Mouse (Mus musculus): Measurements from ENCODE around the gene Slc10a3. TPM values are rescaled to one million over a fixed set of nuclear protein-coding genes. Genes with fewer than 3 reads are reported as not detected.

The Slc10a3 gene
- total and polyA plus RNA-seq, 2 experiments, result 2.8 to 8.4 TPM

DNA sequence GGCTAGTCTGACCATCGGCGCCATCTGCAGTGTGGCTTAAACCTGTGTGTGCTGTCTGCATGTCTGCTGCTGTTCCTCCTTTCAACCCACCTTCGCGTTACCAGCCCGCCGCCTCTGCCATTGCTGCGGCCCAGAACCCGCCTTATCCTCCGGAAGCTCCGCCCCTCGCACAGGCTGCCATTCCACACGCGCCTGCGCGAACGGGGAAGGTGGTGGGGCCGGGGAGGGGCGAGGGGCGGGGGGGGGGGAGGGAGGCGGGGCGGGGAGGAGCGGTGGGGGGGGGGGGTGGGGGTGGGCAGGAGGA is 19.7 kb downstream of the Slc10a3 start, which contains the start of gene Lage3:
Gene Lage3, minus strand, starts transcription at position 152 of the 304 bp plus-strand sequence.
- no peaks in the 10 kb centered on the region for H3K79me2 ChIP-seq (ENCODE audit: control insufficient read depth, insufficient read depth, low read length)
- H3K4me1 ChIP-seq (ENCODE audit: control insufficient read depth, insufficient read depth, low read length), result peaks cover 4% of the 10 kb centered on the region; the same call in 1 of the 2 replicates
- peak; percentile 50 for DNase-seq (ENCODE audit: extremely low read depth, low read depth, low spot score)
- H3K4me3 ChIP-seq (ENCODE audit: insufficient read depth, low read depth, low read length), result peak within 1 kb of the TSS; percentile 56
- peak within 1 kb of the TSS; percentile 37 for H3K9ac ChIP-seq (ENCODE audit: low read depth, low read length)
- TF ChIP-seq POLR2A (IDR thresholded peaks at IDR 0.05; ENCODE audit: extremely low read depth, insufficient read depth, low read length) (peak; percentile 67), CTCF (IDR thresholded peaks at IDR 0.05; ENCODE audit: low read depth, low read length) (no peak)
- H3K27ac ChIP-seq (replicated peaks; ENCODE audit: insufficient read depth, low read depth, low read length), result 0 out of 2 replicates have a peak within 1 kb of the TSS, but pooled peaks have one; percentile 2
- no peaks in the 10 kb centered on the region for H3K36me3 ChIP-seq (ENCODE audit: control insufficient read depth, insufficient read depth, low read length)
- no peaks in the 10 kb centered on the region for H3K27me3 ChIP-seq (ENCODE audit: control insufficient read depth, insufficient read depth, low read length)
- 0% methylated on average over 7 of the region's 22 CpGs for WGBS

DNA sequence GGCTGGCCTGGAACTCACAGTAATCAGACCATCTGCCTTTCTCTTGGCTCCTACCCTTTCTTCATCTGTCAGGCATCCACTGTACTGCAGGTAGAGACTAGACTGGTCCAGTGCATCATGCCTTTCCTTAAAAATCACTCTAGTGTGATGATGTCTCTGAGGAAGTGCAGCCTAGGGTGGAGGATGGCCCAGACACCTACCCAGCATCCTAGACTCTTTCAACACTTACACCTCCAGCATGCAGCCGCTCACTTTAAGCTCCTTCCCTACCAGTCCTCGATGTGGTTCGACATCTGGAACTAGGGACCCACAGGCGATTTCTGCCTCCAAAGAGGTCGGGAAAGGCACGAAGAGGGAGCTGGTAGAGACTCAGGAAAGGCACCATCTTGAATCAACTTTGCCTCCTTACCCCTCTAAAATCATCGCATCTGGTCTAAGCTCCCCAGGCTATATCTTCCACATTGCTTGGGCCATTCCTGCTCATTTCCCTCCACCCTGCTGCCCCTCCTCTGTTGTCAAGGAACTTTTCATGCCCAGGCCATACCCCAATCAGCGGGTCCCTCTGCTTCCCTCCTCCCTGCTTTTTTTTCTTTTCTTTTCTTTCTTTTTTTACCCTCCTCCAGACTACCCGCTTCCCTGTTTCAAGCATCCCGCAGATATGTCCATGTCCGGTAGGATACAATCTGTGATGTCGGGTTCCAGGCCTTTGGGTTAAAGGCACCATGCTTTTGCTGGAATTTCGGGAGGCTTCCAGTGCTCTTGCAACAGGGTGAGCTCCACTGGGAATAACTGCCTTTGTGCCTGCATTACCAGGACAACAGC is 20.3 kb downstream of the Slc10a3 start:
- no peaks in the 10 kb centered on the region for H3K27me3 ChIP-seq (ENCODE audit: control insufficient read depth, insufficient read depth, low read length)
- no peaks in the 10 kb centered on the region for H3K79me2 ChIP-seq (ENCODE audit: control insufficient read depth, insufficient read depth, low read length)
- no peaks in the 10 kb centered on the region for H3K36me3 ChIP-seq (ENCODE audit: control insufficient read depth, insufficient read depth, low read length)
- H3K27ac ChIP-seq (replicated peaks; ENCODE audit: insufficient read depth, low read depth, low read length), result 0 out of 2 replicates have a peak overlapping the region, but pooled peaks have one; percentile 2
- TF ChIP-seq CTCF (IDR thresholded peaks at IDR 0.05; ENCODE audit: low read depth, low read length) (no peak), POLR2A (IDR thresholded peaks at IDR 0.05; ENCODE audit: extremely low read depth, insufficient read depth, low read length) (no peak)
- H3K4me1 ChIP-seq (ENCODE audit: control insufficient read depth, insufficient read depth, low read length), result peaks cover 4% of the 10 kb centered on the region; the same call in 1 of the 2 replicates
- H3K9ac ChIP-seq (ENCODE audit: low read depth, low read length), result peak overlapping the region; percentile 37
- H3K4me3 ChIP-seq (ENCODE audit: insufficient read depth, low read depth, low read length), result peak overlapping the region; percentile 56
- DNase-seq (ENCODE audit: extremely low read depth, low read depth, low spot score), result no peak
- 7% methylated on average over 13 of the region's 13 CpGs for WGBS

DNA sequence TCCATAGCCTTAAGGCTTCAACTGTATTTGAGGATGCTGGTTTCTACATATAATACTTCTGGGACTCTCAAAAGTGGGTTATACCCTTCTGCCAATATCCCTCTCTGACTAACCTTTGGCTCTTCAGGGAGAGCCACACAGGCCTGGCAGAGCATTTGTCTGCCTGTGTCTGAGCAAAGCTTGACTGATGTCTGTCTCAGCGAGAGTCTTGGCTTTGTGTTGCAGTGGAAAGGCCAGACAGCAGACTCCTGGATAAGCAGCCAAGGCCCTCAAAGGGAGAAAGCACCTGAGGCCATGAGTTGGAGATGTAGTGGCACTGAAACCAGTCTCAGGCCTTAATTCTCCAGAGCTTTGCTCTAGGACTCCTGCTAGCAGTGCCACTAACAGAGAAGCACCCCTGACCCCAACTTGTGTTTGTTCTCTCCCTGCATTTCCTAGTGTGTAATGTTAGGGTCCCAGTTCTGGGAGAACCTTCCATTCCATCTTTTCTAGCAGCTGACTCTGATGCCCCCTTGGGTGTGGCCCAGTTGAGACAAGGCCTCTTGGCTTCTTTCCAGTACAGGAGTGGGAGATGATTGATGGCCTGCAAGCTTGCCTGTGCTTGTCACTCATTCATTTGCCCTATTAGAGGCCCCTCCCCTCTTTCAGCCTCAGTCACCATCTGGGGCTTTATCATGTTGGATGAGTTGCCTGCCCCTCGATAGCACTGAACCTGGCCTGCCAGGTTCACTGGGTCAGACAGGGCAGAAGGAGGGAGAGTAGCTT is 42.8 kb downstream of the Slc10a3 start:
- H3K4me3 ChIP-seq (ENCODE audit: insufficient read depth, low read depth, low read length), result no peak overlapping the region
- TF ChIP-seq POLR2A (IDR thresholded peaks at IDR 0.05; ENCODE audit: extremely low read depth, insufficient read depth, low read length) (no peak), CTCF (IDR thresholded peaks at IDR 0.05; ENCODE audit: low read depth, low read length) (no peak)
- no peaks in the 10 kb centered on the region; the same call in 1 of the 2 replicates for H3K4me1 ChIP-seq (ENCODE audit: control insufficient read depth, insufficient read depth, low read length)
- H3K27ac ChIP-seq (replicated peaks; ENCODE audit: insufficient read depth, low read depth, low read length), result no peak overlapping the region
- H3K9ac ChIP-seq (ENCODE audit: low read depth, low read length), result no peak overlapping the region
- no peaks in the 10 kb centered on the region for H3K36me3 ChIP-seq (ENCODE audit: control insufficient read depth, insufficient read depth, low read length)
- no peak for DNase-seq (ENCODE audit: extremely low read depth, low read depth, low spot score)
- no peaks in the 10 kb centered on the region for H3K27me3 ChIP-seq (ENCODE audit: control insufficient read depth, insufficient read depth, low read length)
- no peaks in the 10 kb centered on the region for H3K79me2 ChIP-seq (ENCODE audit: control insufficient read depth, insufficient read depth, low read length)
- 65% methylated on average over 2 of the region's 2 CpGs for WGBS

DNA sequence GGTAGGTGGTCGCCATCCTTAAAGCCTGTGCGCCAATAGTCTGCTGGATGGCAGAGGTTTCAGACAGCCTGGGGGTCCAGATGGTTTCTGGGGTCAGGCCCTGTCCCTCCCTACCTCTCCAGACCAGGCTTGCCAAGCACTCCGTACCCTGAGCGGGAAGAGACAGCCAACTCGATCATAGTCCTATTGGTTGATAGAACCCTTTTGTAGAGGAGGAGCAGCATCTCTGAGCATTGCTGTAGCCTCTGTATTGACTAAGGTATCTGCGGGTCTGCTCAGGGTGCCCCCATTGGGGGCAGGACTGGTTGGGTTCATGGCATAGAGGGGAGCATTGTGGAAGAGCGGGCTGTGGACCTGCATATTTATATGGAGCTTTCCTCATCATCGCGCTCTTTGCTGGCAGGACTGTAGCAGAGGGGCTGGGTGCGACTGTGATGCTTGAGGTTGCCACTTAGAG is 43.9 kb downstream of the Slc10a3 start:
- H3K4me3 ChIP-seq (ENCODE audit: insufficient read depth, low read depth, low read length), result peak overlapping the region; percentile 74; the same call in 1 of the 2 replicates
- H3K27me3 ChIP-seq (ENCODE audit: control insufficient read depth, insufficient read depth, low read length), result no peaks in the 10 kb centered on the region
- peak overlapping the region; percentile 82 for H3K9ac ChIP-seq (ENCODE audit: low read depth, low read length)
- DNase-seq (ENCODE audit: extremely low read depth, low read depth, low spot score), result no peak
- H3K79me2 ChIP-seq (ENCODE audit: control insufficient read depth, insufficient read depth, low read length), result no peaks in the 10 kb centered on the region
- no peak for TF ChIP-seq POLR2A (IDR thresholded peaks at IDR 0.05; ENCODE audit: extremely low read depth, insufficient read depth, low read length)
- no peak for TF ChIP-seq CTCF (IDR thresholded peaks at IDR 0.05; ENCODE audit: low read depth, low read length)
- WGBS, result 18% methylated on average over 10 of the region's 10 CpGs
- H3K4me1 ChIP-seq (ENCODE audit: control insufficient read depth, insufficient read depth, low read length), result no peaks in the 10 kb centered on the region; the same call in 1 of the 2 replicates
- no peaks in the 10 kb centered on the region for H3K36me3 ChIP-seq (ENCODE audit: control insufficient read depth, insufficient read depth, low read length)
- no peak overlapping the region for H3K27ac ChIP-seq (replicated peaks; ENCODE audit: insufficient read depth, low read depth, low read length)

DNA sequence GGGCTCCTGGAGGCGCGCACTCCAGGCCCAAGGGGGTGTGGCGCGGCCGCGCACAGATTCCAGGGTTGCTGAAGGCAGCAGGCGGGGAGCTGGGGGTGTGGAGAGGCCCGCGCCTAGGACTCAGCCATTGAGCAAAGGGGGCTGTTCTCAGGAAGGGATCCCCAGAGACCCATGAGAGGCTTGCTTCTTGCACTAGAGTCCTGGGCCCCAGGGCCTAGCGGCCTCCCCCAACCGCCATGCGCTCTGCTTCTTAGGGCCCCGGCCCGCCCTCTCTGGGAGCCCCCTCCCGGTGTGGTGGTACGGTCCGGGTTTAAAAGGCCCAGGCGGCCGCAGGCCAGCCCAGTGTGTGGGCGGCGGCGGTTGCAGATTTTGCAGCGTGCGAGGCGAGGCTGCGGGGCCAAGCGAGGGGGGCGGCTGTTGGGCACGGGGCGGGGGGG is 44.4 kb downstream of the Slc10a3 start, which contains the start of gene Plxna3:
Gene Plxna3, plus strand, starts transcription at position 342 of the 437 bp plus-strand sequence.
- Histone ChIP-seq H3K27me3 (ENCODE audit: control insufficient read depth, insufficient read depth, low read length) (no peaks in the 10 kb centered on the region), H3K36me3 (ENCODE audit: control insufficient read depth, insufficient read depth, low read length) (no peaks in the 10 kb centered on the region), H3K27ac (replicated peaks; ENCODE audit: insufficient read depth, low read depth, low read length) (no peak within 1 kb of the TSS), H3K9ac (ENCODE audit: low read depth, low read length) (peak within 1 kb of the TSS; percentile 82), H3K4me1 (ENCODE audit: control insufficient read depth, insufficient read depth, low read length) (no peaks in the 10 kb centered on the region; the same call in 1 of the 2 replicates), H3K79me2 (ENCODE audit: control insufficient read depth, insufficient read depth, low read length) (no peaks in the 10 kb centered on the region), H3K4me3 (ENCODE audit: insufficient read depth, low read depth, low read length) (peak within 1 kb of the TSS; percentile 74)
- WGBS, result 2% methylated on average over 8 of the region's 30 CpGs
- DNase-seq (ENCODE audit: extremely low read depth, low read depth, low spot score), result peak; percentile 52
- TF ChIP-seq CTCF (IDR thresholded peaks at IDR 0.05; ENCODE audit: low read depth, low read length) (no peak), POLR2A (IDR thresholded peaks at IDR 0.05; ENCODE audit: extremely low read depth, insufficient read depth, low read length) (no peak)

Other genes starting within 250 kb of the Slc10a3 start
- not detected in 2 replicates for gene Opn1mw, start 245.9 kb downstream of the Slc10a3 start, total RNA-seq (2014; rRNA removed)
- not detected in 2 replicates for gene Opn1mw, start 245.9 kb downstream of the Slc10a3 start, polyA plus RNA-seq (2012; rRNA removed)
- 5.4 and 5.8 TPM in 2 replicates for gene Mecp2, start 238.0 kb downstream of the Slc10a3 start, total RNA-seq (2014; rRNA removed)
- 1.9 and 2.0 TPM in 2 replicates for gene Mecp2, start 238.0 kb downstream of the Slc10a3 start, polyA plus RNA-seq (2012; rRNA removed)
- gene Tex28, start 205.5 kb downstream of the Slc10a3 start, total RNA-seq (2014; rRNA removed), result not detected in 2 replicates
- gene Tex28, start 205.5 kb downstream of the Slc10a3 start, polyA plus RNA-seq (2012; rRNA removed), result not detected in 2 replicates
- under 0.01 TPM in 1 of 2 replicates, not detected in the other for gene Tktl1, start 196.1 kb downstream of the Slc10a3 start, total RNA-seq (2014; rRNA removed)
- not detected in 2 replicates for gene Tktl1, start 196.1 kb downstream of the Slc10a3 start, polyA plus RNA-seq (2012; rRNA removed)
- gene Flna, start 123.5 kb downstream of the Slc10a3 start, total RNA-seq (2014; rRNA removed), result 34.8 and 47.3 TPM in 2 replicates
- gene Flna, start 123.5 kb downstream of the Slc10a3 start, polyA plus RNA-seq (2012; rRNA removed), result 14.9 and 24.4 TPM in 2 replicates
- 10.2 and 10.3 TPM in 2 replicates for gene Emd, start 118.7 kb downstream of the Slc10a3 start, total RNA-seq (2014; rRNA removed)
- gene Emd, start 118.7 kb downstream of the Slc10a3 start, polyA plus RNA-seq (2012; rRNA removed), result 32.4 and 38.8 TPM in 2 replicates
- gene Rpl10, start 102.5 kb downstream of the Slc10a3 start, total RNA-seq (2014; rRNA removed), result 1,181 and 1,274 TPM in 2 replicates
- 968 and 1,030 TPM in 2 replicates for gene Rpl10, start 102.5 kb downstream of the Slc10a3 start, polyA plus RNA-seq (2012; rRNA removed)
- 29.7 and 37.2 TPM in 2 replicates for gene Taz, start 91.4 kb downstream of the Slc10a3 start, total RNA-seq (2014; rRNA removed)
- gene Taz, start 91.4 kb downstream of the Slc10a3 start, polyA plus RNA-seq (2012; rRNA removed), result 48.8 and 53.9 TPM in 2 replicates
- gene Dnase1l1, start 91.0 kb downstream of the Slc10a3 start, total RNA-seq (2014; rRNA removed), result 3.5 and 6.1 TPM in 2 replicates
- gene Dnase1l1, start 91.0 kb downstream of the Slc10a3 start, polyA plus RNA-seq (2012; rRNA removed), result 4.9 and 5.5 TPM in 2 replicates
- gene Atp6ap1, start 76.3 kb downstream of the Slc10a3 start, total RNA-seq (2014; rRNA removed), result 53.1 and 67.8 TPM in 2 replicates
- 150 and 152 TPM in 2 replicates for gene Atp6ap1, start 76.3 kb downstream of the Slc10a3 start, polyA plus RNA-seq (2012; rRNA removed)
- 54.7 and 55.5 TPM in 2 replicates for gene Gdi1, start 68.4 kb downstream of the Slc10a3 start, total RNA-seq (2014; rRNA removed)
- 43.6 and 72.5 TPM in 2 replicates for gene Gdi1, start 68.4 kb downstream of the Slc10a3 start, polyA plus RNA-seq (2012; rRNA removed)
- gene Fam50a, start 60.3 kb downstream of the Slc10a3 start, total RNA-seq (2014; rRNA removed), result 8.1 and 10.3 TPM in 2 replicates
- gene Fam50a, start 60.3 kb downstream of the Slc10a3 start, polyA plus RNA-seq (2012; rRNA removed), result 6.3 and 7.3 TPM in 2 replicates
- 0.34 and 0.46 TPM in 2 replicates for gene Plxna3, start 44.3 kb downstream of the Slc10a3 start, total RNA-seq (2014; rRNA removed)
- gene Plxna3, start 44.3 kb downstream of the Slc10a3 start, polyA plus RNA-seq (2012; rRNA removed), result 0.95 and 1.8 TPM in 2 replicates
- 28.7 and 32.2 TPM in 2 replicates for gene Lage3, start 19.7 kb downstream of the Slc10a3 start, total RNA-seq (2014; rRNA removed)
- 35.3 and 38.2 TPM in 2 replicates for gene Lage3, start 19.7 kb downstream of the Slc10a3 start, polyA plus RNA-seq (2012; rRNA removed)
- 14.0 and 17.0 TPM in 2 replicates for gene Ubl4a, start 131 bp downstream of the Slc10a3 start, total RNA-seq (2014; rRNA removed)
- 29.2 and 33.6 TPM in 2 replicates for gene Ubl4a, start 131 bp downstream of the Slc10a3 start, polyA plus RNA-seq (2012; rRNA removed)
- 5.8 and 8.1 TPM in 2 replicates for gene Fam3a, start 19.9 kb upstream of the Slc10a3 start, total RNA-seq (2014; rRNA removed)
- 22.7 and 24.1 TPM in 2 replicates for gene Fam3a, start 19.9 kb upstream of the Slc10a3 start, polyA plus RNA-seq (2012; rRNA removed)
- gene Ikbkg, start 19.9 kb upstream of the Slc10a3 start, total RNA-seq (2014; rRNA removed), result 50.5 and 68.5 TPM in 2 replicates
- gene Ikbkg, start 19.9 kb upstream of the Slc10a3 start, polyA plus RNA-seq (2012; rRNA removed), result 24.3 and 32.8 TPM in 2 replicates
- 3.2 and 4.0 TPM in 2 replicates for gene G6pdx, start 55.8 kb upstream of the Slc10a3 start, total RNA-seq (2014; rRNA removed)
- gene G6pdx, start 55.8 kb upstream of the Slc10a3 start, polyA plus RNA-seq (2012; rRNA removed), result 2.0 and 3.8 TPM in 2 replicates
- gene Gm6880, start 108.0 kb upstream of the Slc10a3 start, total RNA-seq (2014; rRNA removed), result not detected in 2 replicates
- not detected in 2 replicates for gene Gm6880, start 108.0 kb upstream of the Slc10a3 start, polyA plus RNA-seq (2012; rRNA removed)
- not detected in 2 replicates for gene Olfr1326-ps1, start 201.5 kb upstream of the Slc10a3 start, total RNA-seq (2014; rRNA removed)
- gene Olfr1326-ps1, start 201.5 kb upstream of the Slc10a3 start, polyA plus RNA-seq (2012; rRNA removed), result not detected in 2 replicates
- gene Olfr1325, start 219.3 kb upstream of the Slc10a3 start, total RNA-seq (2014; rRNA removed), result not detected in 2 replicates
- not detected in 2 replicates for gene Olfr1325, start 219.3 kb upstream of the Slc10a3 start, polyA plus RNA-seq (2012; rRNA removed)